Mouse (Mus musculus): ENCODE results near the gene Auh.

The Auh gene

DNA sequence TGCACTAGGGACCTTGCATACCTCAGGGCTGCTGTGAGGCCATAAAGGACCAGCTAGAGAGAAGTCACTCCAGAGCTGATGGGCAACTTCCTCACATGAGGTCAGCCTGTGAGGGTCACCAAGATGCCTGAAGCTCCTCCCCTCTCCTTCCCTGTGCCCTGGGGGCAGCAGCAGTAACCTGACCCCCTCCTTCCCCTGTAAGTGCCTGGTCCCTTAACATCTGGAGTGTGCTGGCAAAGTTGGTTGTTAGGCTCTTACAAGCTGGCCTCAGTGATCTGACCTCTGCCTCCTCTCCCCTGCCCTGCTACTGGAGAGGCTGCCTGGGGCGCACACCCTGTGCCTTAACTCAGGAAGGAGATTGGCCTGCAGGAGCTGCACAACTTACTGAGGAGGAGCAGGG is 75.9 kb downstream of the Auh start:
- in situ Hi-C loops (cut with MboI; ENCODE audit: low pct_unique_long_range_greater_than_20kb in 1 of 2, low sequenced_read_pairs in 2 of 2, unreplicated experiment in 1 of 2): no loop called here

- in situ Hi-C loops (cut with MboI; ENCODE audit: low pct_unique_long_range_greater_than_20kb in 1 of 2, low sequenced_read_pairs in 2 of 2, unreplicated experiment in 1 of 2): no loop called here
Measured at GRCm38 (mm10) chr13:52851886-52852285, 77.6 kb downstream of the Auh start.

DNA sequence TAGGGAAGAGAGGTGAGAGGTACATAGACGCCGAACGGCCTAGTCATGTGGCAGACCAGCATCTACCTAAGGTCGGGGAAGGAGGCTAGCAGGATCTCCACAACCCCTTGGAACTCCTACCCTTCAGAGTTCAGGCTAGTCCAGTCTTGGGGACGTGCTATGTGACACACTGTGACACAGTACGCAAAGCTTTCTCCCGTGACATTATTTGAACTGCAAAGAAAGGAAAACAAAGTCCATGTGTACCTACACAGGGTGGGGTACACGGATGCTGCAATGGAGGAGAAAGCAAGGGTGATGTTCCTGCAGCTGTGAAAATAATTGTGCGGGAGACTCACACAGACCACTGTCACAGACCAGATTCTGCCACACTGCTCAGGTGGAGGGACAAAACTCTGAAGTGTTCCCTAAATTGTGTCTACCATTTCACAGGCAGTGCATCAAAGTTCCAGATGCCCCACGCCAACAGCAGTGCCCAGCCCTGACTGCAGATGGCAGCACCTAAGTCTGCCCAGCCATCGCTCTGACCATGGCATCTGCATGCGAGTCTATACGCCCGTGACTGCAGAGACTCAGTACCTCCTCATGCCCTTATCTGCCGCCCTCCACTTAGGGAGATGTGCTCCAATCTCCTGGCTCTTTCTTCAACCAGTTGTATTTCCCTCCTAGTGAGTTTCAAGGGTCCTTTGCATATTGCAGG is 79.3 kb downstream of the Auh start:
- in situ Hi-C loops (cut with MboI; ENCODE audit: low pct_unique_long_range_greater_than_20kb in 1 of 2, low sequenced_read_pairs in 2 of 2, unreplicated experiment in 1 of 2): no loop called here

DNA sequence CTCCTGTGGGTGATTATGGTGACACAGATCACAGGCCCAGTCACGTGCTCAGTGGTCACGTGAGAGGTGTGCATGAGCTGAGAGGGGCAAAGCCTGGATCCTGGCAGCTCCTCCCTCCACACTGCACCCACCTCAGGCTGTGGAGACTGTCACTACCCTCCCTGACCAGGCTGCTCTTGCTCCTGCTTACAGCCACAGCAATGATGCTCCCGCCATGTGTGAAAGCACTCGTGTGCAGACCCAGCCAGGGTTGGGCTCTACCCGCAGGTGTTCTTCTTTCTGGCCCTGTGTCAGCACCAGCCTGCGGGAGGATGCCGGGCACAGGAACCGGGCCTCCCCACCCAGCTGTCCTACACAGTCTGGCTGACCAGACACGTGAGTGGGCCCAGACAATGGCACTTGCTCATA is 80.1 kb downstream of the Auh start:
- in situ Hi-C loops (cut with MboI; ENCODE audit: low pct_unique_long_range_greater_than_20kb in 1 of 2, low sequenced_read_pairs in 2 of 2, unreplicated experiment in 1 of 2): no loop called here

DNA sequence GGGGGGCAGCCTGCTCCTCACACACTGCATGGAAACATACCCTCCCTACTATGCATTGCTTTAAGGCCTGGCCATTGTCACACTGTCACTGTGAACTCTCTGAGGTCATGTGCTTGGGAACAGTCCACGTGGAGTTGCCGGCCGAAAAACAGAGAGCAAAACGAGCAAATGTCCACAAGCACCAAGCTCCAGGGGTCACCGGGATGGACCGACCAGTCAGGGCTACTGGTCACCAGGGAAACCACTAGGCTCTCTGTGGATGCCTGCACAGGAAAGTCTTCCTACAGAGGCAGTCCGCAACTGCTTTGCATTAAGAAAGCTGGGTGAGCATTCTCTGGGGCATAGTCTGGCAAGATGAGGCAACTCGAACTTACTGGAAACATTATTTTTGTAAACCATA is 82.0 kb downstream of the Auh start:
- in situ Hi-C loops (cut with MboI; ENCODE audit: low pct_unique_long_range_greater_than_20kb in 1 of 2, low sequenced_read_pairs in 2 of 2, unreplicated experiment in 1 of 2): no loop called here

DNA sequence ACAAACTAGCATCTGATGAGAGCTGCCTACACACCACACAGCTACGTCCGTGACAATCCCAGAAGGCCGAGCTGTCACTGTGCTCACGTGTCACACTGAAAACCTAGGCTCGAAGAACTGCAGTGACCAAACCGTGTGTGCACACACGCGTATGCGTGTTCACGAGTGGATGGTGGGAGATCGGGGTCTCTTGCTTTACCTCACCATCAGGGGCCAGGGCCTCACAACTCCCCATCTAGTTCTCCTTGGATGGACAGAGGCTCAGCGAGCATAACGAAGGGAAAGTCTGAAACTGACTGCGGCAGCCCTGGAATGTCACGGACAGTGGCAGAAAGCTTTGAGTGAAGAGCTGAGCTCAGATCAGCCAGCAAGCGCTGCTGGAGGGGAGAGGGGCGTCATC is 82.4 kb downstream of the Auh start:
- in situ Hi-C loops (cut with MboI; ENCODE audit: low pct_unique_long_range_greater_than_20kb in 1 of 2, low sequenced_read_pairs in 2 of 2, unreplicated experiment in 1 of 2): no loop called here

- in situ Hi-C loops (cut with MboI; ENCODE audit: low pct_unique_long_range_greater_than_20kb in 1 of 2, low sequenced_read_pairs in 2 of 2, unreplicated experiment in 1 of 2): no loop called here
Measured at GRCm38 (mm10) chr13:52845618-52846017, 83.9 kb downstream of the Auh start.

DNA sequence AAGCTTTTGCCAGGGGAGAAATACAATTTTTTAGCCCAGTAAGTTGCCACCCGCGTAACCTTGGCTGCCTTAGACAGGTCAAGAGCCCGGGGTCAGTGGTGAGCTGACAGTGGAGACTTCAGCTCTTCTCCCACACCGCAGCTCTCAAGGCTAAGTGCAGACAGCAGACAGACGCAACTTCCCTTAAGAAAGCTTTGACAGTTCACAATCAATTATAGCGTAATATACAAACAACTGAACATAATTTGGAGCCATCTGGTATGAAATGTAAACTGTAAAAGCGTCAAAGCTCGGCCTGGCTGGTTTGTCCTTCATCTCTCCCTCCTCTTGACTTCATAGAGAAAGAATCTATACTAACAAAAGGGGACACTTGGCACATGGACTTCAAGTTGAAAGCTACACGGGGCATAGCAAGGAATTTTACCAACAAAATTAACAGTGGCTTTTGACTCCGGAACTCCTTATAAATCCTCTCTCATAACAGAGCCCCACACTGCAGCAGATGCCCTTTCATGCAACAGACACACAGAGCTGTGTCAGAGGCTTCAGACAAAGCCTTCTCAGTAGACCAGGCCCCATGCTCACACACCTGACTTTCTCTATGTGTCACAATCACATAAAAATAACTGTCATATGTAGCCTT is 85.8 kb downstream of the Auh start:
- in situ Hi-C loops (cut with MboI; ENCODE audit: low pct_unique_long_range_greater_than_20kb in 1 of 2, low sequenced_read_pairs in 2 of 2, unreplicated experiment in 1 of 2): no loop called here

- in situ Hi-C loops (cut with MboI; ENCODE audit: low pct_unique_long_range_greater_than_20kb in 1 of 2, low sequenced_read_pairs in 2 of 2, unreplicated experiment in 1 of 2): loop anchor here (10.0 kb wide), 2 partner anchors 149 to 259 kb away; partner anchors contain the start of gene Nfil3 (in 1 of the 2)
Measured at GRCm38 (mm10) chr13:52836231-52836630, 93.2 kb downstream of the Auh start.

DNA sequence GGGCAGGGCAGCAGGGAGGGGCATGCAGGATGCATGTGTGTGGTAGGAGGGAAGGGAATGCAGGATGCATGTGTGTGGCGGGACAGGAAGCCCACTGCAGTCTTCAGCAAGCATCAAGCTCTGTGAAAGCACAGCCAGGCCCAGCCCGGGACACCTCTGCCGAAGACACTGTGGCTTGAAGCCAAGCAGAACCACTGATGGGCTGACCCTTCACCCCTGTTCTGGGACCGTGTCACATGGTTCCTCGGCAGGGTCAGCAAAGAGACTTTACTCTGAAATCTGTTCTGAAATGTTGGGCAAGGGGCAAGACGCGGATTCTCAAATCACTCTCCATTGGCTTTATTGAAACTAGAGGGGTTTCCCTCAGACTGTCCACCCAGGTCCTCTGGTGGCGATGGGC is 94.9 kb downstream of the Auh start:
- in situ Hi-C loops (cut with MboI; ENCODE audit: low pct_unique_long_range_greater_than_20kb in 1 of 2, low sequenced_read_pairs in 2 of 2, unreplicated experiment in 1 of 2): loop anchor here (5.0 to 10.0 kb wide), 3 partner anchors 150 to 260 kb away; partner anchors contain the start of gene Nfil3 (in 1 of the 2)

DNA sequence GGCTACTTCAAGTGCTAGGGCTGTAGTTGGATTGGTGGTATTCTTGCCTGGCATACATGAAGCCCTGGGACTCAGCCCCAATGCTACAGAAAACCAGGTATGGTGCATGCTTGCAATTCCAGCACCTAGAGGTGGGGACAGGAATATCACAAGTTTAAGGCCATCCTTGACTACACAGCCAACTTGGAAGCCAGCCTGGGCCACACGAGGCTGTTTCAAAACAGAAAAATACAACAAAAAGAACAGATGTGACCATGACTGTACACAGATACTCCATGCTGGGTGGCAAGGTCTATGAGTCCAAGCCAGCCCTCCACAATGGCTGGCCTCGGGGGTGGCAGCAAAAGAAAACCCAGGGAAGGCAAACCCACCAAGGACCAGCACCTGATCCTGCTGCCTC is 95.7 kb downstream of the Auh start:
- in situ Hi-C loops (cut with MboI; ENCODE audit: low pct_unique_long_range_greater_than_20kb in 1 of 2, low sequenced_read_pairs in 2 of 2, unreplicated experiment in 1 of 2): loop anchor here (5.0 to 10.0 kb wide), 3 partner anchors 151 to 261 kb away; partner anchors contain the start of gene Nfil3 (in 1 of the 2)

- in situ Hi-C loops (cut with MboI; ENCODE audit: low pct_unique_long_range_greater_than_20kb in 1 of 2, low sequenced_read_pairs in 2 of 2, unreplicated experiment in 1 of 2): loop anchor here (5.0 to 10.0 kb wide), 3 partner anchors 152 to 262 kb away; partner anchors contain the start of gene Nfil3 (in 1 of the 2)
Measured at GRCm38 (mm10) chr13:52833220-52833619, 96.3 kb downstream of the Auh start.

DNA sequence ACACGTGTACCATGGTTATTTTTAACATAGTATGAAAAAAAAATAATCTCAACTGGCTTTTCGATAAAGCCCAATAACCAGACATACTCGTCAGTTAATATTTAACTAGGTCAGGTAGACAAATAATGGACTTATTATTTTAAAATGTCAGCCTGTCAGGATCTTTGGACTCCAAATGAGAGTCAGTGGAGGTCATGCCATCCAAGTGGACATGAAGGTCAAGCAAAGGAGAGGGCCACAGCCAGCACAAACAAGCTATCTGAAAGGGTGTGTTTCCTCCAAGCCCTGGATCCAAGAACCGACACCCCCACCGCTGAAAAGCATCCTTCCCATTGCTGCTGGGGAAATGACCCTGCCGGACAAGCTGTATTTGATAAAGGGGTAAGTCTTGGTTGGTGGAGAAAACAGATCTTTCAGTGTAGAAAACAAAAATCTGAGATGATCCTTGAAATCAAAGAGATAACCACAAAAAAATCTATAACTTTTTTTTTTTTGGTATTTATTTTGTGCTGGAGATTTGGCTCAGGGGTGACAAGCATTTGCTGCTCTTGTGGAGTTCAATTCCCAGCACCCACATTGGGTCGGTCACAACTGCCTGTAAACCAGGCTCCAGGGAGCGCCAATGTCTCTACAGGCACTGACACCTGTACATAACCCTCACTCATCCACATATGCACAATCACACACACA is 96.9 kb downstream of the Auh start:
- in situ Hi-C loops (cut with MboI; ENCODE audit: low pct_unique_long_range_greater_than_20kb in 1 of 2, low sequenced_read_pairs in 2 of 2, unreplicated experiment in 1 of 2): loop anchor here (5.0 to 10.0 kb wide), 3 partner anchors 152 to 262 kb away; partner anchors contain the start of gene Nfil3 (in 1 of the 2)

DNA sequence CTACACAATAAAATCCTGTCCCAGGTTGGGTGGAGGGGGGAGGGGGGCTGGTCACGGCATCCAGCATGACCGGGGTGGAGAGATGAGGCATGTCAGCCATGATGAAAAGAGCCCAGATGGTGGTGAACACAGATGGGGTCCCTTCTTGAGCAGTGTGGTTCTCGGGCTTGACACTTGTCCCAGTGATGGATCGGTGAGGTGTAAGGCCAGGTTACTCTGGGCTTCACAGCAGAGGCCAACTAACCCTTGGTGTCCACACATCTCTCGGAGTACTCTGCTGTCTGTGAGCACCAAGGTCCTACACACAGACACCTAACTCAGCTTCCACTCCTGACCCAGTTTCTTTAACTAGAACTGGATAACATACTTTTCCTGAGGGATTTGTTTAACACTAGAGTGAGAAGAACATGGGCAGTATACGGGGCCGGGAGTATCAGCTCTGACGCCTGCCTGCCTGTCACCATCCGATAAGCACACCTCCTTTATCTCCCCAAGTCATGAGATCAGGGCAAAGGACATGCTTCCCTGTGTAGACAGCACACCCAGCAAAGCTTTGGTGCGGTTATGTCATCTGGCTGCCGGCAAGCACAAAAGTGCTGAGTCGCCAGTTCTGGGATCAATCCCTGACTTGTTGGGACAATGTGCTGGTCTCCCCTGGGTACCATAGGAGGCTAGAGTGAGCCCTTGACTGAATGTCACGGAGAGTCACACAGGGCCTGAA is 98.3 kb downstream of the Auh start:
- in situ Hi-C loops (cut with MboI; ENCODE audit: low pct_unique_long_range_greater_than_20kb in 1 of 2, low sequenced_read_pairs in 2 of 2, unreplicated experiment in 1 of 2): loop anchor here (5.0 to 10.0 kb wide), 3 partner anchors 154 to 264 kb away; partner anchors contain the start of gene Nfil3 (in 1 of the 2)

- in situ Hi-C loops (cut with MboI; ENCODE audit: low pct_unique_long_range_greater_than_20kb in 1 of 2, low sequenced_read_pairs in 2 of 2, unreplicated experiment in 1 of 2): no loop called here
Measured at GRCm38 (mm10) chr13:52828946-52829523, 100.4 kb downstream of the Auh start.

DNA sequence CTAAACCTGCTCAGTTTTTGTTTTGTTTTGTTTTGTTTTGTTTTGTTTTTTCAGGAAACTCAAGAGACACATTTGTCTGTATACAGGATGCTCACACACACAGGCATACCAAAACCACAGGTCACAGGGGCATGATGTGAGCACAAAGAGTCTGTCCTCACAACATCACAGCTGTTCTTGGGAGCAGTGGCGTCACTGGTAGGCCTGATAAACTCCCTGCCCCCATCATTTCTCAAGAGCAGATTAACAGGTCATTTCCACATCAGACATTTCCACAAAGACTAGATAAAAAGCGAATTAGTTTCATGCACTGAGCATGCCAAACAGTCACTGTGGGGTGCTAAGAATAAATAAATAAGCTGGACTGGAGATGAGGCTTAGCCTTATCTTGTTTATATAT is 101.3 kb downstream of the Auh start:
- in situ Hi-C loops (cut with MboI; ENCODE audit: low pct_unique_long_range_greater_than_20kb in 1 of 2, low sequenced_read_pairs in 2 of 2, unreplicated experiment in 1 of 2): no loop called here

DNA sequence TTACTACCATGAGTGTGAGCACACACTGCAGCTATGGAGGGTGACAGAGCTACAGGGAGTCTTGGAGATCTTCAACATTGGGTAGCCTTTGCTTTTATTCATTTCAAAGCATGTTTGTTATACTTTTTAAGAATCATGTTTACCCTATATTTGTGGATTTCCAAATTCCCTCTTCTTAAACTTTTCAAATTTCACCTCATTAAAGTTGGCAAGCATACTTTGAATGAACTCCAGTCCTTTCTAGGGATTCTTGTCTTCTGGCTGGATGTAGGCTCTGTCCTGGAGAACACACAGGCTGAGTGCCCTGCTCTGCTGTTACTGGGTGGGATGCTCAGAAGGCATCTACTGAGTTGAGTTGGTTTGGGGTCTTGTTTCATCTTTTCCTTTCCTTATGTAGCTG is 102.8 kb downstream of the Auh start:
- in situ Hi-C loops (cut with MboI; ENCODE audit: low pct_unique_long_range_greater_than_20kb in 1 of 2, low sequenced_read_pairs in 2 of 2, unreplicated experiment in 1 of 2): no loop called here

GRCm38 (mm10) chr13:52824754-52825153 is 104.7 kb downstream of the Auh start:
- in situ Hi-C loops (cut with MboI; ENCODE audit: low pct_unique_long_range_greater_than_20kb in 1 of 2, low sequenced_read_pairs in 2 of 2, unreplicated experiment in 1 of 2): no loop called here

Measured in mouse embryonic stem cell (cell line).